Mouse (Mus musculus) erythroblast, embryonic 14.5 days (primary cell): ENCODE results near the gene 2010111I01Rik.

Source experiments
- GATA1 ChIP-seq: IDR thresholded peaks from 2 replicates; pipeline ENCODE4 v1.6.1; 2012; ENCODE audit warnings: low read length, inconsistent platforms, mixed read lengths
- TAL1 ChIP-seq: IDR thresholded peaks from 3 replicates; pipeline ENCODE4 v1.6.1; 2012; ENCODE audit warnings: low read length, inconsistent platforms, mixed read lengths

DNA sequence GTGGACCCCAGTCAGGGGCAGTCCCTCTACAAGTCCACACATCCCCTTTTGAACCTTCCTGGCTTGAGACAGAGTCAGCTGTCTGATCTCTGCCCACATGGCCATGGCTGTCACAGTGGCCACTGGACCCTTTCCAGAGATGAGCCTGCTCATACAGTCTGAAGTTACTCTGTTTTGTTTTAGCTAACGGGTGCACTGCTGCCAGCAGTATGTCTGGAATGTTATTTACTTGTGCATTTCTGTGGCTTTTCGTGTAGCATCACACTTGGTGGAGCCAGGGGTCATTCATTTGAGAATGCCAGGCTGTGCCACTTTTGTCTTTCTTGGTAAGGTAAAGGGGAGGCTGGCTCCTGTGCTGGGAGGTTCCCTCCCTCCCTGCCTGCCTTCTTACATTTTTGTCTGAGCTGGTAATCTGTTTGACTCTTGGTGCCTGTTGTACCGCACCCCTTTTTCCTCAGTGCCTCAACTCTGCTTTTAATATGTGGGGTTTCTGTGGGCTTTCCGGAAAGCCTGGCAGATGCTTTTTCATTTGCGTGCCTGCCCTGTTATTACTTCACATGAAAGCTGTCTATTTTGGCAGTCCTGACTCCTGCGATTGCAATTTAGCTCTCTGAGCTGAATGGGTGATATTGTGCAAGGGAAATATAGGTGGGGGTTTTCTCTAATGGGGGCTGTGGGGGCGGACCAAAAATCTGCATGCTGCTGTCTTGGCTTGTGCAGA, 190.3 kb downstream of the 2010111I01Rik start:
- TF ChIP-seq TAL1 (no peak), GATA1 (no peak)
